Mouse (Mus musculus): ENCODE data around the gene Map3k4. TPM values are rescaled to one million over a fixed set of nuclear protein-coding genes. Genes with fewer than 3 reads are reported as not detected.

Map3k4 gene
- total and polyA plus RNA-seq, 3 experiments: 12.7 to 22.6 (median 20.9) TPM

GRCm38 (mm10) chr17:12352781-12353180 is 34.2 kb upstream of the Map3k4 start:
- no peak for TF ChIP-seq ZMIZ1 (IDR thresholded peaks at IDR 0.05; ENCODE audit: low read depth, low read length)
- TF ChIP-seq ZNF384 (IDR thresholded peaks at IDR 0.05; ENCODE audit: low read depth, low read length): no peak
- no peak for TF ChIP-seq RAD21 (IDR thresholded peaks at IDR 0.05; ENCODE audit: low read depth, low read length)
- no peak for TF ChIP-seq UBTF (IDR thresholded peaks at IDR 0.05; ENCODE audit: low read depth, low read length)
- no peak for TF ChIP-seq RCOR1 (conservative IDR thresholded peaks at IDR 0.05; ENCODE audit: low read depth, low read length)
- no peak for TF ChIP-seq USF2 (conservative IDR thresholded peaks at IDR 0.05; ENCODE audit: low read depth, low read length)
- no peak for TF ChIP-seq MYC (IDR thresholded peaks at IDR 0.05; ENCODE audit: low read depth, low read length)
- TF ChIP-seq ELF1 (IDR thresholded peaks at IDR 0.05; ENCODE audit: low read depth, low read length): no peak
- no peak for TF ChIP-seq BHLHE40 (IDR thresholded peaks at IDR 0.05; ENCODE audit: low read depth, low read length)
- no peak for TF ChIP-seq ETS1 (conservative IDR thresholded peaks at IDR 0.05; ENCODE audit: low read depth, low read length)
- TF ChIP-seq MAZ (IDR thresholded peaks at IDR 0.05; ENCODE audit: low read depth, low read length): no peak
- no peak for TF ChIP-seq SMC3 (IDR thresholded peaks at IDR 0.05; ENCODE audit: low read depth, low read length)
- TF ChIP-seq MXI1 (IDR thresholded peaks at IDR 0.05; ENCODE audit: low read depth, low read length): no peak
- no peak for TF ChIP-seq POLR2A (IDR thresholded peaks at IDR 0.05; ENCODE audit: low read depth, low read length)
- TF ChIP-seq JUN (IDR thresholded peaks at IDR 0.05; ENCODE audit: insufficient read depth, low read depth, low read length): no peak
- H3K9me3 ChIP-seq (replicated peaks; ENCODE audit: low read length): peaks cover 4% of the 10 kb centered on the region
- H3K27ac ChIP-seq (ENCODE audit: insufficient read depth, low read depth): no peak overlapping the region
- no peaks in the 10 kb centered on the region for H3K27me3 ChIP-seq (replicated peaks)
- no peak overlapping the region for H3K9ac ChIP-seq (ENCODE audit: insufficient read depth, low read depth)
- no peak for DNase-seq (ENCODE audit: extremely low read depth)
- no peak overlapping the region for H3K4me3 ChIP-seq (replicated peaks in 1 of 3; ENCODE audit: low read depth in 2 of 3, low read length in 2 of 3, poor library complexity in 1 of 3)
- peak overlapping the region; percentile 55; the same call in 1 of the 2 replicates for H3K4me2 ChIP-seq (ENCODE audit: insufficient read depth, low read depth, poor library complexity, severe bottlenecking)
- in situ Hi-C loops (cut with MboI; ENCODE audit: low pct_ligation_motif_present, low pct_unique_long_range_greater_than_20kb, low sequenced_read_pairs): no loop called here
- peaks cover 14 to 30% of the 10 kb centered on the region in 2 experiments for H3K4me1 ChIP-seq (ENCODE audit: control insufficient read depth in 1 of 2, insufficient read depth in 2 of 2)
- H3K79me2 ChIP-seq (replicated peaks; ENCODE audit: control insufficient read depth, extremely low read depth, insufficient read depth, poor library complexity, severe bottlenecking): no peaks in the 10 kb centered on the region
- H3K36me3 ChIP-seq (replicated peaks in 1 of 2; ENCODE audit: control insufficient read depth in 1 of 2, insufficient read depth in 1 of 2, low read length in 1 of 2): no peaks in the 10 kb centered on the region
- dilution Hi-C loops (cut with MboI; ENCODE audit: extremely low pct_ligation_motif_present, extremely low pct_unique_long_range_greater_than_20kb, low sequenced_read_pairs): no loop called here

GRCm38 (mm10) chr17:12351564-12351963 is 33.0 kb upstream of the Map3k4 start:
- H3K9me3 ChIP-seq (replicated peaks; ENCODE audit: low read length): peaks cover 4% of the 10 kb centered on the region
- H3K9ac ChIP-seq (ENCODE audit: insufficient read depth, low read depth): 0 out of 2 replicates have a peak overlapping the region, but pooled peaks have one; percentile 13
- no peaks in the 10 kb centered on the region for H3K27me3 ChIP-seq (replicated peaks)
- TF ChIP-seq NELFE (IDR thresholded peaks at IDR 0.05; ENCODE audit: low read depth, low read length) (no peak), MYC (IDR thresholded peaks at IDR 0.05; ENCODE audit: low read depth, low read length) (0 out of 2 replicates have a peak, but pooled peaks have one; percentile 19), ETS1 (conservative IDR thresholded peaks at IDR 0.05; ENCODE audit: low read depth, low read length) (peak; percentile 78), BHLHE40 (IDR thresholded peaks at IDR 0.05; ENCODE audit: low read depth, low read length) (peak; percentile 43), CHD1 (IDR thresholded peaks at IDR 0.05; ENCODE audit: low read depth, low read length) (no peak), MEF2A (IDR thresholded peaks at IDR 0.05; ENCODE audit: borderline replicate concordance, low read depth, low read length) (peak; percentile 74; the same call in 1 of the 2 replicates), IRF4 (IDR thresholded peaks at IDR 0.05; ENCODE audit: low read depth, low read length) (peak; percentile 91), ZKSCAN1 (IDR thresholded peaks at IDR 0.05; ENCODE audit: borderline replicate concordance, low read depth, low read length) (no peak), ELF1 (IDR thresholded peaks at IDR 0.05; ENCODE audit: low read depth, low read length) (no peak), JUN (IDR thresholded peaks at IDR 0.05; ENCODE audit: insufficient read depth, low read depth, low read length) (peak; percentile 66), CHD2 (IDR thresholded peaks at IDR 0.05; ENCODE audit: low read length) (0 out of 2 replicates have a peak, but pooled peaks have one; percentile 21), JUND (conservative IDR thresholded peaks at IDR 0.05; ENCODE audit: low read depth, low read length) (peak; percentile 79), HCFC1 (IDR thresholded peaks at IDR 0.05; ENCODE audit: low read depth, low read length) (no peak), EP300 (IDR thresholded peaks at IDR 0.05; ENCODE audit: low read length) (peak; percentile 72), UBTF (IDR thresholded peaks at IDR 0.05; ENCODE audit: low read depth, low read length) (no peak), ZMIZ1 (IDR thresholded peaks at IDR 0.05; ENCODE audit: low read depth, low read length) (no peak), KAT2A (IDR thresholded peaks at IDR 0.05; ENCODE audit: insufficient replicate concordance, low read length) (no peak), RCOR1 (conservative IDR thresholded peaks at IDR 0.05; ENCODE audit: low read depth, low read length) (peak; percentile 40; the same call in 1 of the 2 replicates), CTCF (conservative IDR thresholded peaks at IDR 0.05 in 1 of 2, IDR thresholded peaks at IDR 0.05 in 1 of 2; ENCODE audit: low read depth in 2 of 2, low read length in 2 of 2) (no peak), SMC3 (IDR thresholded peaks at IDR 0.05; ENCODE audit: low read depth, low read length) (no peak), MAZ (IDR thresholded peaks at IDR 0.05; ENCODE audit: low read depth, low read length) (0 out of 2 replicates have a peak, but pooled peaks have one; percentile 36), MAX (IDR thresholded peaks at IDR 0.05; ENCODE audit: low read length) (no peak)
- dilution Hi-C loops (cut with MboI; ENCODE audit: extremely low pct_ligation_motif_present, extremely low pct_unique_long_range_greater_than_20kb, low sequenced_read_pairs) (no loop called here), in situ Hi-C loops (cut with MboI; ENCODE audit: low pct_ligation_motif_present, low pct_unique_long_range_greater_than_20kb, low sequenced_read_pairs) (no loop called here)
- H3K4me3 ChIP-seq (replicated peaks in 1 of 3; ENCODE audit: low read depth in 2 of 3, low read length in 2 of 3, poor library complexity in 1 of 3): no peak overlapping the region
- H3K4me2 ChIP-seq (ENCODE audit: insufficient read depth, low read depth, poor library complexity, severe bottlenecking): peak overlapping the region; percentile 61
- H3K27ac ChIP-seq (ENCODE audit: insufficient read depth, low read depth): peak overlapping the region; percentile 52
- H3K36me3 ChIP-seq (replicated peaks in 1 of 2; ENCODE audit: control insufficient read depth in 1 of 2, insufficient read depth in 1 of 2, low read length in 1 of 2): no peaks in the 10 kb centered on the region
- DNase-seq (ENCODE audit: extremely low read depth): peak; percentile 64
- H3K79me2 ChIP-seq (replicated peaks; ENCODE audit: control insufficient read depth, extremely low read depth, insufficient read depth, poor library complexity, severe bottlenecking): no peaks in the 10 kb centered on the region
- H3K4me1 ChIP-seq (ENCODE audit: control insufficient read depth in 1 of 2, insufficient read depth in 2 of 2): peaks cover 10 to 26% of the 10 kb centered on the region in 2 experiments
